Mouse (Mus musculus) MEL (cell line): ENCODE measurements around the gene Gm49395. TPM values are rescaled to one million over a fixed set of nuclear protein-coding genes. Genes with fewer than 3 reads are reported as not detected.

Experiments used
- DNase-seq: peaks from one replicate; pipeline ENCODE4 v3.0.0; 2011; ENCODE audit warnings: low read depth, low spot score
- H3K27ac ChIP-seq: 2 replicates; pipeline ENCODE4 v1.5.1; 2012; ENCODE audit warnings: low read depth, mild to moderate bottlenecking, control low read depth, low read length, moderate library complexity; ENCODE audit not compliant: control insufficient read depth
- H3K27me3 ChIP-seq, 2 experiments: fragments of 150-350 bp in 1 of 2; sonication (generic) in 1 of 2; 2 replicates each; pipeline ENCODE4 v1.6.1; 2012; ENCODE audit warnings: low read length in 2 of 2, mild to moderate bottlenecking in 2 of 2, improper control_type of control experiment in 1 of 2, moderate library complexity in 1 of 2; ENCODE audit not compliant: insufficient read depth in 2 of 2, control insufficient read depth in 1 of 2
- H3K36me3 ChIP-seq, 2 experiments: 2 replicates each; pipeline ENCODE4 v1.6.1; 2012 to 2014; ENCODE audit warnings: low read length in 2 of 2, improper control_type of control experiment in 1 of 2, inconsistent platforms in 1 of 2, mild to moderate bottlenecking in 1 of 2; ENCODE audit not compliant: insufficient read depth in 2 of 2, control insufficient read depth in 1 of 2
- H3K4me1 ChIP-seq, 2 experiments: fragments of 150-350 bp in 1 of 2; sonication (generic) in 1 of 2; 2 replicates each; pipeline ENCODE4 v1.6.1; 2012; ENCODE audit warnings: low read length in 2 of 2, improper control_type of control experiment in 1 of 2, mild to moderate bottlenecking in 1 of 2; ENCODE audit not compliant: insufficient read depth in 2 of 2, control insufficient read depth in 1 of 2
- H3K4me3 ChIP-seq, 2 experiments: fragments of 150-350 bp in 1 of 2; sonication (generic) in 1 of 2; 2 replicates each; pipeline ENCODE4 v1.5.1; 2012; ENCODE audit warnings: low read depth in 2 of 2, low read length in 2 of 2, mild to moderate bottlenecking in 2 of 2, moderate library complexity in 2 of 2, control low read depth in 1 of 2, improper control_type of control experiment in 1 of 2; ENCODE audit not compliant: control insufficient read depth in 1 of 2, insufficient read depth in 1 of 2
- H3K79me2 ChIP-seq: 2 replicates; pipeline ENCODE4 v1.6.1; 2012; ENCODE audit warnings: mild to moderate bottlenecking, low read length, moderate library complexity; ENCODE audit not compliant: control insufficient read depth, poor library complexity, insufficient read depth
- H3K9ac ChIP-seq: 2 replicates; pipeline ENCODE4 v1.6.1; 2012; ENCODE audit warnings: low read depth, mild to moderate bottlenecking, control low read depth, low read length, moderate library complexity; ENCODE audit not compliant: control insufficient read depth, poor library complexity, severe bottlenecking
- H3K9me3 ChIP-seq: fragments of 150-350 bp; sonication (generic); replicated peaks from 2 replicates; pipeline ENCODE4 v1.6.1; 2012; ENCODE audit warnings: mild to moderate bottlenecking, low read length, improper control_type of control experiment, moderate library complexity; ENCODE audit not compliant: insufficient read depth
- BHLHE40 ChIP-seq: IDR thresholded peaks from 2 replicates; pipeline ENCODE4 v1.6.1; 2012; ENCODE audit warnings: low read depth, mild to moderate bottlenecking, inconsistent platforms, low read length, improper control_type of control experiment, borderline replicate concordance
- CHD1 ChIP-seq: IDR thresholded peaks from 2 replicates; pipeline ENCODE4 v1.6.1; 2012; ENCODE audit warnings: low read depth, mild to moderate bottlenecking, inconsistent platforms, low read length, improper control_type of control experiment
- CTCF ChIP-seq, 3 experiments: IDR thresholded peaks in 2 of 3; conservative IDR thresholded peaks in 1 of 3; 2 replicates each; pipeline ENCODE4 v1.5.1; 2011 to 2012; ENCODE audit warnings: low read length in 3 of 3, low read depth in 2 of 3, mild to moderate bottlenecking in 2 of 3, improper control_type of control experiment in 1 of 3, inconsistent platforms in 1 of 3, mixed read lengths in 1 of 3, moderate library complexity in 1 of 3; ENCODE audit not compliant: control insufficient read depth in 1 of 3, insufficient read depth in 1 of 3, poor library complexity in 1 of 3, severe bottlenecking in 1 of 3
- E2F4 ChIP-seq: IDR thresholded peaks from 2 replicates; pipeline ENCODE4 v1.6.1; 2011; ENCODE audit warnings: low read depth, low read length, improper control_type of control experiment, borderline replicate concordance
- ELF1 ChIP-seq: IDR thresholded peaks from 2 replicates; pipeline ENCODE4 v1.6.1; 2014; ENCODE audit warnings: low read depth, mild to moderate bottlenecking, inconsistent platforms, low read length, improper control_type of control experiment, moderate library complexity
- ETS1 ChIP-seq: IDR thresholded peaks from 2 replicates; pipeline ENCODE4 v1.6.1; 2012; ENCODE audit warnings: low read depth, mild to moderate bottlenecking, inconsistent platforms, low read length, improper control_type of control experiment, moderate library complexity
- GABPA ChIP-seq: IDR thresholded peaks from 2 replicates; pipeline ENCODE4 v1.6.1; 2012; ENCODE audit warnings: low read depth, mild to moderate bottlenecking, inconsistent platforms, low read length, improper control_type of control experiment, moderate library complexity
- GATA1 ChIP-seq: IDR thresholded peaks from 2 replicates; pipeline ENCODE4 v1.6.1; 2011; ENCODE audit warnings: low read depth, low read length, improper control_type of control experiment
- KAT2A ChIP-seq: conservative IDR thresholded peaks from 2 replicates; pipeline ENCODE4 v1.6.1; 2012; ENCODE audit warnings: low read depth, low read length, improper control_type of control experiment, inconsistent platforms
- MAFK ChIP-seq: IDR thresholded peaks from 2 replicates; pipeline ENCODE4 v1.6.1; 2011; ENCODE audit warnings: low read depth, mild to moderate bottlenecking, low read length, improper control_type of control experiment, borderline replicate concordance
- MAX ChIP-seq: IDR thresholded peaks from 2 replicates; pipeline ENCODE4 v1.6.1; 2011; ENCODE audit warnings: low read length, improper control_type of control experiment
- MXI1 ChIP-seq: IDR thresholded peaks from 2 replicates; pipeline ENCODE4 v1.6.1; 2011; ENCODE audit warnings: mild to moderate bottlenecking, low read depth, low read length, improper control_type of control experiment
- MYC ChIP-seq: IDR thresholded peaks from 2 replicates; pipeline ENCODE4 v1.6.1; 2011; ENCODE audit warnings: low read depth, mild to moderate bottlenecking, low read length, improper control_type of control experiment, moderate library complexity
- NRF1 ChIP-seq: IDR thresholded peaks from 2 replicates; pipeline ENCODE4 v1.6.1; 2014; ENCODE audit warnings: low read depth, mild to moderate bottlenecking, inconsistent platforms, low read length, improper control_type of control experiment, moderate library complexity; ENCODE audit not compliant: poor library complexity, insufficient read depth, severe bottlenecking
- POLR2A ChIP-seq, 2 experiments: IDR thresholded peaks; 2 replicates each; pipeline ENCODE4 v1.6.1; 2011 to 2012; ENCODE audit warnings: low read length in 2 of 2, mild to moderate bottlenecking in 2 of 2, control low read depth in 1 of 2, improper control_type of control experiment in 1 of 2, low read depth in 1 of 2, moderate library complexity in 1 of 2; ENCODE audit not compliant: control insufficient read depth in 1 of 2, insufficient read depth in 1 of 2, poor library complexity in 1 of 2
- RAD21 ChIP-seq: IDR thresholded peaks from 2 replicates; pipeline ENCODE4 v1.6.1; 2011; ENCODE audit warnings: mild to moderate bottlenecking, low read depth, low read length, improper control_type of control experiment
- SIN3A ChIP-seq: IDR thresholded peaks from 2 replicates; pipeline ENCODE4 v1.6.1; 2012; ENCODE audit warnings: low read length, improper control_type of control experiment, inconsistent platforms
- USF1 ChIP-seq: IDR thresholded peaks from 2 replicates; pipeline ENCODE4 v1.6.1; 2014; ENCODE audit warnings: low read depth, mild to moderate bottlenecking, inconsistent platforms, low read length, improper control_type of control experiment, moderate library complexity
- USF2 ChIP-seq, 2 experiments: IDR thresholded peaks; 2 replicates each; pipeline ENCODE4 v1.6.1; 2011 to 2012; ENCODE audit warnings: improper control_type of control experiment in 2 of 2, low read length in 2 of 2, borderline replicate concordance in 1 of 2, inconsistent platforms in 1 of 2, low read depth in 1 of 2, mild to moderate bottlenecking in 1 of 2; ENCODE audit not compliant: insufficient read depth in 1 of 2
- ZNF384 ChIP-seq: IDR thresholded peaks from 2 replicates; pipeline ENCODE4 v1.6.1; 2012; ENCODE audit warnings: low read depth, mild to moderate bottlenecking, inconsistent platforms, low read length, improper control_type of control experiment
- polyA plus RNA-seq, 2 experiments: library from polyadenylated mRNA; stranded (reverse) in 1 of 2; unstranded in 1 of 2; fragments of >175 nt in 1 of 2; fragments of >200 nt in 1 of 2; gene quantifications; 2 replicates each; pipeline versions ENCODE4 v1.2.1 to v1.2.4; 2012; ENCODE audit warnings: low replicate concordance in 2 of 2, low read depth in 1 of 2; ENCODE audit not compliant: insufficient read length in 2 of 2, insufficient read depth in 1 of 2, missing spikeins in 1 of 2
- total RNA-seq: library from RNA; depleted of rRNA; stranded (reverse); fragments of 300-350 nt; gene quantifications from 2 replicates; pipeline ENCODE4 v1.2.3, GENCODE M21; 2012

The Gm49395 gene
- total and polyA plus RNA-seq, 3 experiments: 0.31 TPM; not detected in 2

DNA sequence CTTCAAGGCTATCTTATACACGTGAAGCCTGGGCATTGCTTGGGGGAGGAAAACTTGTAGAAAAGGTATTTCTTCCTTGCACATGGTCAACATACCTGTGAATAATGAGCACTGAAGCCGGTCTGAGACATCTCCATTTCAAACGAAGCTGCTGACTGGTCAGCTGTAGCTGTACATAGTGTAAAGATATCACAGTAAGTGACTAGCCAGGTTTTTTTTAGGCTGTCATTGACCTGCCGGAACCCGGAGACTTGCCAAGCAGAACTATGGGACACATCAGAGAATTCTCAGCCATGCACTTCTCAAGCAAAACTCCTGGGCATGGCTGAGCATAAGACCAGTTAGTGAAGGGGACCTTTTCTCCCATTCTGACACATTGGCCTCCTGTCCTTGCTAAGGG is 99.6 kb downstream of the Gm49395 start:
- no peak overlapping the region for H3K4me3 ChIP-seq
- H3K27ac ChIP-seq: no peak overlapping the region
- no peak for DNase-seq
- no peaks in the 10 kb centered on the region for H3K4me1 ChIP-seq
- no peaks in the 10 kb centered on the region for H3K27me3 ChIP-seq
- TF ChIP-seq RAD21 (no peak), KAT2A (no peak), GABPA (no peak), CHD1 (no peak)
- H3K79me2 ChIP-seq: no peaks in the 10 kb centered on the region
- no peaks in the 10 kb centered on the region for H3K36me3 ChIP-seq
- H3K9ac ChIP-seq: no peak overlapping the region
- no peaks in the 10 kb centered on the region for H3K9me3 ChIP-seq

- no peak for DNase-seq
- TF ChIP-seq ELF1 (no peak), MXI1 (no peak), E2F4 (no peak), BHLHE40 (no peak), USF2 (IDR thresholded peaks at IDR 0.05; ENCODE audit: borderline replicate concordance in 1 of 2, insufficient read depth in 1 of 2, low read depth in 1 of 2, low read length in 2 of 2) (no peak), GATA1 (no peak), MAX (no peak), CTCF (IDR thresholded peaks at IDR 0.05 in 2 of 3, conservative IDR thresholded peaks at IDR 0.05 in 1 of 3; ENCODE audit: control insufficient read depth in 1 of 3, insufficient read depth in 1 of 3, low read depth in 2 of 3, low read length in 3 of 3, poor library complexity in 1 of 3, severe bottlenecking in 1 of 3) (no peak), MAFK (no peak), POLR2A (IDR thresholded peaks at IDR 0.05; ENCODE audit: control insufficient read depth in 1 of 2, insufficient read depth in 1 of 2, low read depth in 1 of 2, low read length in 2 of 2, poor library complexity in 1 of 2) (no peak), SIN3A (no peak), NRF1 (no peak), USF1 (no peak), ZNF384 (no peak), MYC (no peak), ETS1 (no peak)
- TF ChIP-seq, all 39 proteins: peak for 0
- Histone ChIP-seq H3K27me3 (0 out of 4 replicates have a peak, but pooled peaks cover 0 to 1% of the 10 kb centered on the region in 2 experiments), H3K36me3 (no peaks in the 10 kb centered on the region), H3K79me2 (no peaks in the 10 kb centered on the region), H3K9me3 (no peaks in the 10 kb centered on the region), H3K4me1 (no peaks in the 10 kb centered on the region), H3K9ac (no peak overlapping the region), H3K27ac (no peak overlapping the region), H3K4me3 (no peak overlapping the region)
Measured at GRCm38 (mm10) chr13:114999582-114999981, 102.1 kb downstream of the Gm49395 start.
